Mouse (Mus musculus) CD4-positive, CD25-positive, alpha-beta regulatory T cell, adult 4 months (primary cell): ENCODE measurements around the gene Thap3. TPM values are rescaled to one million over a fixed set of nuclear protein-coding genes. Genes with fewer than 3 reads are reported as not detected.

Source experiments
- ATAC-seq: one replicate; pipeline ENCODE4 v1.8.0; 2017
- polyA plus RNA-seq, 2 experiments: library from polyadenylated mRNA; unstranded; fragments of 100-300 nt; shearing (Covaris generic); gene quantifications; one replicate each; pipeline ENCODE4 v1.2.1; 2017

Gene Thap3
- polyA plus RNA-seq, 2 experiments from 2014 or later: 126 to 167 TPM

- ATAC-seq: peak; percentile 61
Measured at GRCm38 (mm10) chr4:151981363-151981762, 7.4 kb downstream of the Thap3 start.

GRCm38 (mm10) chr4:151980699-151981098 is 8.1 kb downstream of the Thap3 start:
- ATAC-seq: no peak

- ATAC-seq: peak; percentile 68
Measured at GRCm38 (mm10) chr4:151977748-151978147, 11.0 kb downstream of the Thap3 start.

- ATAC-seq: no peak
Measured at GRCm38 (mm10) chr4:151975441-151975840, 13.4 kb downstream of the Thap3 start.

- peak; percentile 54 for ATAC-seq
Measured at GRCm38 (mm10) chr4:151972221-151972967, 16.4 kb downstream of the Thap3 start.

- no peak for ATAC-seq
Measured at GRCm38 (mm10) chr4:151968204-151968921, 20.4 kb downstream of the Thap3 start.

GRCm38 (mm10) chr4:151962817-151963216 is 26.0 kb downstream of the Thap3 start:
- ATAC-seq: no peak

GRCm38 (mm10) chr4:151960513-151960854 is 28.3 kb downstream of the Thap3 start:
- ATAC-seq: no peak

GRCm38 (mm10) chr4:151959849-151960512 is 28.8 kb downstream of the Thap3 start:
- no peak for ATAC-seq

- no peak for ATAC-seq
Measured at GRCm38 (mm10) chr4:151957584-151958315, 31.0 kb downstream of the Thap3 start.

GRCm38 (mm10) chr4:151955791-151956190 is 33.0 kb downstream of the Thap3 start:
- no peak for ATAC-seq

- no peak for ATAC-seq
Measured at GRCm38 (mm10) chr4:151953209-151953608, 35.6 kb downstream of the Thap3 start.

- ATAC-seq: no peak
Measured at GRCm38 (mm10) chr4:151948497-151949471, 40.0 kb downstream of the Thap3 start.

- ATAC-seq: no peak
Measured at GRCm38 (mm10) chr4:151946211-151946610, 42.6 kb downstream of the Thap3 start.

GRCm38 (mm10) chr4:151938089-151938488 is 50.7 kb downstream of the Thap3 start:
- no peak for ATAC-seq

GRCm38 (mm10) chr4:151937441-151937840 is 51.4 kb downstream of the Thap3 start:
- no peak for ATAC-seq

GRCm38 (mm10) chr4:151934215-151934572 is 54.6 kb downstream of the Thap3 start:
- ATAC-seq: no peak

- ATAC-seq: peak; percentile 89
Measured at GRCm38 (mm10) chr4:151933505-151934214, 55.1 kb downstream of the Thap3 start, which contains the start of gene Dnajc11. Dnajc11 (plus strand) TSS chr4:151933691.
